Mouse (Mus musculus): ENCODE data around the gene D2hgdh. TPM values are rescaled to one million over a fixed set of nuclear protein-coding genes. Genes with fewer than 3 reads are reported as not detected.

D2hgdh gene
- polyA plus RNA-seq, 1 experiment from 2014 or later = 14.7 TPM

GRCm38 (mm10) chr1:93803556-93804507 lies 20.9 kb upstream of the D2hgdh start, which contains the start of gene Ing5:
Gene Ing5 (plus strand): TSS chr1:93803965.
- Histone ChIP-seq H3K4me2 (ENCODE audit: low read depth, low read length) (peak within 1 kb of the TSS; percentile 79), H3K9ac (replicated peaks; ENCODE audit: low read depth, low read length) (peak within 1 kb of the TSS; percentile 85), H3K4me3 (ENCODE audit: low read depth, low read length) (peak within 1 kb of the TSS; percentile 81), H3K36me3 (ENCODE audit: control insufficient read depth, insufficient read depth, low read length) (peaks cover 16% of the 10 kb centered on the region), H3K27ac (ENCODE audit: low read depth, low read length) (peak within 1 kb of the TSS; percentile 96), H3K9me3 (ENCODE audit: control insufficient read depth, low read length) (no peaks in the 10 kb centered on the region), H3K4me1 (ENCODE audit: control insufficient read depth, insufficient read depth, low read length) (peaks cover 17% of the 10 kb centered on the region; the same call in 1 of the 2 replicates), H3K27me3 (ENCODE audit: control insufficient read depth, insufficient read depth, low read length) (no peaks in the 10 kb centered on the region)
- peak; percentile 91 for ATAC-seq (ENCODE audit: low read depth)
- WGBS = under 1% methylated on average over 88 of the region's 94 CpGs

DNA sequence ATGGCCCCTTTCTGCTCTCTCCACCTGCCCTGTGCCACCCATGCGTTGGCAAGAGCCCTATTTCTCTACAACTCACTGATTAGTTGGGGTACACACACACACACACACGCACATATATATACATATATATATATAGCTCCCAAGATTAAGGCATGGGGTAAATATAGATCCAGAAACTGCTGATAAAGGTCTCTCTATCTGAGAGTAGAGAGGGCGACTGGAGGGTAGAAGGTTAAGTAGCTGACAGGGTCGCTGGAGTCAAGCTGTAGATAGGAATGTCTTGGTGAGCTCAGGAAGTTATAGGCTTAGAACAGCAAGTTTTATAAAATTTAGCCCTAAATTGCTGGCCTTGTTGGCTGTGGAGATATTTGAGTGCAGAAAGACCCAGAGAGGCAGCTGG lies 19.9 kb upstream of the D2hgdh start:
- Histone ChIP-seq H3K9me3 (ENCODE audit: control insufficient read depth, low read length) (no peaks in the 10 kb centered on the region), H3K4me2 (ENCODE audit: low read depth, low read length) (peak overlapping the region; percentile 79), H3K36me3 (ENCODE audit: control insufficient read depth, insufficient read depth, low read length) (peaks cover 14% of the 10 kb centered on the region), H3K9ac (replicated peaks; ENCODE audit: low read depth, low read length) (no peak overlapping the region), H3K27ac (ENCODE audit: low read depth, low read length) (no peak overlapping the region), H3K4me3 (ENCODE audit: low read depth, low read length) (peak overlapping the region; percentile 81), H3K27me3 (ENCODE audit: control insufficient read depth, insufficient read depth, low read length) (no peaks in the 10 kb centered on the region), H3K4me1 (ENCODE audit: control insufficient read depth, insufficient read depth, low read length) (peaks cover 17% of the 10 kb centered on the region; the same call in 1 of the 2 replicates)
- 74% methylated on average over 4 of the region's 4 CpGs for WGBS
- ATAC-seq (ENCODE audit: low read depth) = no peak

DNA sequence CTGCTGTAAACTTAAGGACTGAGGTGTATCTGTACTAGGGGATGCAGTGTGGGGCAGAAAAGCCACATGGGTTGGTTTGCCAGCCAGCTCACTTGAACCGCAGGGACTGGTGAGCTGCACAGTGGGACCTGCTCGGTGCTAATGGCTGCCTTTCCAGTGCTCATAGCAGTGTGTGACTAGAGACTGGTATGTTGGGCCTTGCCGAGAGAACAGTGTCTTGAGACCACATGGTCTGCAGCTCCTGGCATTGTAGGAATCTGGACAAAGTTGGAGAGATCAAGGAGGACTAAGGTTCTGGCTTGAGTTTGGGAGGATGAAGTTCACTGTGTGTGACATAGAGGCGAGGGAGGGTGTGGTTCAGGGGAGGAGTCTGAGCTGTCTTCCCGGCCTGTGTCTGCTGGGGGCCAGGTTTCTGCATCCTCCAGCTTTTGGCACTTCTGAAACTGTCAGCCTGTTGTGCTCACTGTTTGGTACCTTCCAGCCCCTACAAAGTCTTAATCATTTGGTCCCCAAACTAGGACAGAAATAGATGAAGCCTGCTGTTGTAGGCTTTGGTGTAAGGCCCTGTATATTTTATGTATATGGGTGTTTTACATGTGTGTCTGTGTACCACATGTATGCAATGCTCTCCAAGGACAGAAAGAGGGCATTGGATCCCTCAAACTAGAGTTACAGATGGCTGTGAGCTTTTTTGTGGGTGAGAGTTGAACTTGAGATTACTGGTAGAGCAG lies 19.3 kb upstream of the D2hgdh start:
- Histone ChIP-seq H3K36me3 (ENCODE audit: control insufficient read depth, insufficient read depth, low read length) (peaks cover 14% of the 10 kb centered on the region), H3K4me2 (ENCODE audit: low read depth, low read length) (no peak overlapping the region), H3K27ac (ENCODE audit: low read depth, low read length) (no peak overlapping the region), H3K4me1 (ENCODE audit: control insufficient read depth, insufficient read depth, low read length) (peaks cover 17% of the 10 kb centered on the region; the same call in 1 of the 2 replicates), H3K9ac (replicated peaks; ENCODE audit: low read depth, low read length) (no peak overlapping the region), H3K27me3 (ENCODE audit: control insufficient read depth, insufficient read depth, low read length) (no peaks in the 10 kb centered on the region), H3K9me3 (ENCODE audit: control insufficient read depth, low read length) (no peaks in the 10 kb centered on the region), H3K4me3 (ENCODE audit: low read depth, low read length) (no peak overlapping the region)
- no peak for ATAC-seq (ENCODE audit: low read depth)
- WGBS = 88% methylated on average over 5 of the region's 5 CpGs

DNA sequence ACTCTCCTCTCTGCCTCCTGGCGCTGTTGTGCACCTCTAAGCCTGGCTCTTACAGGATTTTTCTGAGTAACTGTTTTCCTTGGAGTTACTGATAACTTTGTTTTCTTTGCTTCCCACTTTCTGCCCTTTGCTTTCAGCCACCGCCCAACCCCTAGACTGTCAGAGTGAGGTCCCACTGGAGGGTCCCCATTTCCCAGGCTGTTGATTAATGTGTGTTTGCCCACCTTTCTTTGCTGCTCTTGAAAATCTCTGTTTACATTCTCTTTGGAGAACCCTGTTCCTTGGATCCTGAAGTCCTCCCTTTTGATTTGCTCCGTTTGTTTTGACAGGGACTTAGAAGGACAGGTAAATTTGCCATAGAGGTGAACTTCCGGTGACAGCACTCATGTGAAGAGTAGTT lies 15.8 kb upstream of the D2hgdh start:
- Histone ChIP-seq H3K9ac (replicated peaks; ENCODE audit: low read depth, low read length) (no peak overlapping the region), H3K4me2 (ENCODE audit: low read depth, low read length) (no peak overlapping the region), H3K4me3 (ENCODE audit: low read depth, low read length) (no peak overlapping the region), H3K36me3 (ENCODE audit: control insufficient read depth, insufficient read depth, low read length) (peaks cover 26% of the 10 kb centered on the region), H3K27ac (ENCODE audit: low read depth, low read length) (no peak overlapping the region), H3K27me3 (ENCODE audit: control insufficient read depth, insufficient read depth, low read length) (no peaks in the 10 kb centered on the region), H3K4me1 (ENCODE audit: control insufficient read depth, insufficient read depth, low read length) (peaks cover 5% of the 10 kb centered on the region; the same call in 1 of the 2 replicates), H3K9me3 (ENCODE audit: control insufficient read depth, low read length) (no peaks in the 10 kb centered on the region)
- WGBS = 97% methylated on average over 4 of the region's 4 CpGs
- ATAC-seq (ENCODE audit: low read depth) = no peak

- H3K4me3 ChIP-seq (ENCODE audit: low read depth, low read length) = no peak overlapping the region
- no peaks in the 10 kb centered on the region for H3K27me3 ChIP-seq (ENCODE audit: control insufficient read depth, insufficient read depth, low read length)
- 97% methylated on average over 3 of the region's 3 CpGs for WGBS
- no peak overlapping the region for H3K27ac ChIP-seq (ENCODE audit: low read depth, low read length)
- peaks cover 30% of the 10 kb centered on the region for H3K36me3 ChIP-seq (ENCODE audit: control insufficient read depth, insufficient read depth, low read length)
- H3K4me2 ChIP-seq (ENCODE audit: low read depth, low read length) = no peak overlapping the region
- no peaks in the 10 kb centered on the region for H3K4me1 ChIP-seq (ENCODE audit: control insufficient read depth, insufficient read depth, low read length)
- no peak overlapping the region for H3K9ac ChIP-seq (replicated peaks; ENCODE audit: low read depth, low read length)
- H3K9me3 ChIP-seq (ENCODE audit: control insufficient read depth, low read length) = no peaks in the 10 kb centered on the region
- no peak for ATAC-seq (ENCODE audit: low read depth)
Observed at GRCm38 (mm10) chr1:93810011-93810410, 14.7 kb upstream of the D2hgdh start.

GRCm38 (mm10) chr1:93811495-93812039 lies 13.1 kb upstream of the D2hgdh start:
- H3K9me3 ChIP-seq (ENCODE audit: control insufficient read depth, low read length) = no peaks in the 10 kb centered on the region
- WGBS = 91% methylated on average over 8 of the region's 8 CpGs
- H3K4me2 ChIP-seq (ENCODE audit: low read depth, low read length) = no peak overlapping the region
- H3K4me3 ChIP-seq (ENCODE audit: low read depth, low read length) = no peak overlapping the region
- H3K27ac ChIP-seq (ENCODE audit: low read depth, low read length) = no peak overlapping the region
- H3K9ac ChIP-seq (replicated peaks; ENCODE audit: low read depth, low read length) = no peak overlapping the region
- ATAC-seq (ENCODE audit: low read depth) = no peak
- H3K4me1 ChIP-seq (ENCODE audit: control insufficient read depth, insufficient read depth, low read length) = no peaks in the 10 kb centered on the region
- H3K36me3 ChIP-seq (ENCODE audit: control insufficient read depth, insufficient read depth, low read length) = peaks cover 30% of the 10 kb centered on the region
- H3K27me3 ChIP-seq (ENCODE audit: control insufficient read depth, insufficient read depth, low read length) = no peaks in the 10 kb centered on the region

DNA sequence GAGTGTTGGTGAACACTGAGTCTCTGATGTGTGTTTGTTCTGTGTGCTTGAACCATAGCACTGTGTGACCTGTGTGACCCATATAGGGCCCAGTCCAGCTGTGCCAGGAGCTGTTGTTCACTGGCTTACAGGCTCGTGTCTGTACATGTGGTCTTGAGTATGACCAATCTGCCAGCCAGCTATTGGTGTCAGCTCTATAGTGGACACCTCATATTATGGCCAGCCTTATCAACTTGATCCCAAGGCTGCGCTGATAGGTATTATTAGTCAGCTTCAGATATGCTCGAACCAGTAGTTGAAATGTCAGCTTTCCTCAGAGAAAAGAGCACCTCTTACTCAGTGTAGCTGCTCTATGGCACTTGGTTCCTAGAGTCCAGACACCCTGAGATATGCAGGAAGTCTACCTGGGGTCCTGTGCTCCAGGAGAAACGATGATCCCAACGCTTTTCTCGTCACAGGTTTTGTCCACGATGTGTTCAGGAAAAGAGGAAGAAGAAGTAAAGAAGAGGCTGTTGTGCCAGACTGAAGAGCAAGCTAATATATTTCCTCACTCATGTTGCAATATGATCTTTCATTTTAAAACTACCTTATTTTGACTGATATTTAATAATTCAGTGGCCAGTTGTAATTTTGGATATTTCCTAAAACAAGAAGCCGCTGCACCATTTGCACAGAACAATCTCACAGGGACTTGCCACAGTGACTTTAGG lies 6.7 kb upstream of the D2hgdh start:
- H3K4me3 ChIP-seq (ENCODE audit: low read depth, low read length) = no peak overlapping the region
- no peaks in the 10 kb centered on the region for H3K27me3 ChIP-seq (ENCODE audit: control insufficient read depth, insufficient read depth, low read length)
- no peak overlapping the region for H3K4me2 ChIP-seq (ENCODE audit: low read depth, low read length)
- no peak for ATAC-seq (ENCODE audit: low read depth)
- H3K4me1 ChIP-seq (ENCODE audit: control insufficient read depth, insufficient read depth, low read length) = no peaks in the 10 kb centered on the region
- peaks cover 36% of the 10 kb centered on the region for H3K36me3 ChIP-seq (ENCODE audit: control insufficient read depth, insufficient read depth, low read length)
- WGBS = 97% methylated on average over 8 of the region's 8 CpGs
- no peak overlapping the region for H3K9ac ChIP-seq (replicated peaks; ENCODE audit: low read depth, low read length)
- H3K9me3 ChIP-seq (ENCODE audit: control insufficient read depth, low read length) = no peaks in the 10 kb centered on the region
- H3K27ac ChIP-seq (ENCODE audit: low read depth, low read length) = no peak overlapping the region

DNA sequence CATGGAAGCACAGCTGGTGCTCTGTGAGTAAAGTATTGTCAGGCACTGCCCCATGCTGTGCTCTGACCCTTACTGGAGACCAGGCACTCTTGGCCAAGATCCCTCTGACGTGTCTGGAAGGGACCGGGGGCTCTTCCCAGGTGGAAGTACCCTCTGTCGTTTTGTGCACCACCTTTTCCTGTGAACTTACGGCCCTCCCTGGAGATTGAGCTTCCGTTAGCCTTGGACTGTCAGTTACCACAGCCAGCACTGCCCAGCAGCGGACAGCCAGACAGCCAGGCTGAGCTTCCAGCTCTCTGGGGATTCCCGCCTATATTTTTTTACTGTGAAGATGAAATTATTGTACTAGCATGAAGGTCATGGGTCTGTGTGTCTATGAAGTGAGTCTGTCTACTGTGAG lies 6.0 kb upstream of the D2hgdh start:
- WGBS = 84% methylated on average over 7 of the region's 7 CpGs
- Histone ChIP-seq H3K27me3 (ENCODE audit: control insufficient read depth, insufficient read depth, low read length) (no peaks in the 10 kb centered on the region), H3K36me3 (ENCODE audit: control insufficient read depth, insufficient read depth, low read length) (peaks cover 33% of the 10 kb centered on the region), H3K9ac (replicated peaks; ENCODE audit: low read depth, low read length) (no peak overlapping the region), H3K4me2 (ENCODE audit: low read depth, low read length) (no peak overlapping the region), H3K27ac (ENCODE audit: low read depth, low read length) (no peak overlapping the region), H3K4me3 (ENCODE audit: low read depth, low read length) (no peak overlapping the region), H3K9me3 (ENCODE audit: control insufficient read depth, low read length) (no peaks in the 10 kb centered on the region), H3K4me1 (ENCODE audit: control insufficient read depth, insufficient read depth, low read length) (no peaks in the 10 kb centered on the region)
- ATAC-seq (ENCODE audit: low read depth) = no peak

Measured in neural tube, embryonic 14.5 days (tissue).